Mouse (Mus musculus) kidney, postnatal 0 days (tissue): ENCODE results near the gene Fars2. TPM values are rescaled to one million over a fixed set of nuclear protein-coding genes. Genes with fewer than 3 reads are reported as not detected.

ENCODE experiments used
- ATAC-seq: fragments of 200-750 bp; cut with Nextera tagmentation; replicated peaks from 2 replicates; pipeline ENCODE4 v1.8.0; 2017; ENCODE audit warnings: low read depth, moderate number of reproducible peaks, moderate TSS enrichment, moderate library complexity; ENCODE audit not compliant: low FRiP score
- DNase-seq: peaks from one replicate; pipeline ENCODE4 v3.0.0-alpha.2; 2016; ENCODE audit warnings: low spot score
- H3K27ac ChIP-seq: fragments of 300-500 bp; sonication (generic); 2 replicates; pipeline ENCODE4 v1.5.1; 2014; ENCODE audit warnings: mild to moderate bottlenecking
- H3K27me3 ChIP-seq: fragments of 300-500 bp; sonication (generic); 2 replicates; pipeline ENCODE4 v1.6.1; 2014; ENCODE audit warnings: low read length, mixed read lengths; ENCODE audit not compliant: insufficient read depth
- H3K36me3 ChIP-seq: fragments of 300-500 bp; sonication (generic); 2 replicates; pipeline ENCODE4 v1.6.1; 2014; ENCODE audit warnings: low read length, mixed read lengths; ENCODE audit not compliant: insufficient read depth
- H3K4me1 ChIP-seq: fragments of 300-500 bp; sonication (generic); replicated peaks from 2 replicates; pipeline ENCODE4 v1.6.1; 2014; ENCODE audit warnings: antibody characterized with exemption, low read length, mixed read lengths; ENCODE audit not compliant: insufficient read depth
- H3K4me2 ChIP-seq: fragments of 300-500 bp; sonication (generic); 2 replicates; pipeline ENCODE4 v1.6.1; 2014; ENCODE audit warnings: mild to moderate bottlenecking, low read length, moderate library complexity, mixed read lengths
- H3K4me3 ChIP-seq: fragments of 300-500 bp; sonication (generic); replicated peaks from 2 replicates; pipeline ENCODE4 v1.5.1; 2014; ENCODE audit warnings: low read depth, low read length
- H3K9ac ChIP-seq: fragments of 300-500 bp; sonication (generic); 2 replicates; pipeline ENCODE4 v1.6.1; 2014; ENCODE audit warnings: low read depth, low read length
- H3K9me3 ChIP-seq: fragments of 300-500 bp; sonication (generic); replicated peaks from 2 replicates; pipeline ENCODE4 v1.6.1; 2016; ENCODE audit warnings: low read length, inconsistent platforms, mixed read lengths
- CTCF ChIP-seq: IDR thresholded peaks from 2 replicates; pipeline ENCODE4 v1.5.1; 2016; ENCODE audit warnings: antibody characterized with exemption, low read depth, mild to moderate bottlenecking, moderate library complexity
- WGBS: fragments of 180-500 bp; shearing (Covaris S2); extraction: QIAGEN DNeasy Blood & Tissue Kit; methylation state at CpG from one replicate; pipeline ENCODE4 v1.1.7; 2014; 5-methylcytosine and 5-hydroxymethylcytosine counted together
- polyA plus RNA-seq: library from polyadenylated mRNA; unstranded; fragments of >200 nt; fragmentation: Nextera tagmentation; extraction: Ambion mirVana; gene quantifications from 2 replicates; pipeline ENCODE4 v1.2.1, GENCODE M21; 2015

Fars2 gene
- polyA plus RNA-seq, 1 experiment from 2014 or later, result 54.7 TPM

GRCm38 (mm10) chr13:36383236-36383635, 266.0 kb downstream of the Fars2 start:
- Histone ChIP-seq H3K36me3 (no peaks in the 10 kb centered on the region), H3K4me3 (no peak overlapping the region), H3K4me1 (no peaks in the 10 kb centered on the region), H3K9ac (no peak overlapping the region), H3K27me3 (no peaks in the 10 kb centered on the region), H3K4me2 (no peak overlapping the region), H3K9me3 (no peaks in the 10 kb centered on the region), H3K27ac (no peak overlapping the region)
- WGBS, result 74% methylated on average over 2 of the region's 2 CpGs
- no peak for TF ChIP-seq CTCF
- ATAC-seq, result no peak
- DNase-seq, result no peak

GRCm38 (mm10) chr13:36386074-36386473, 268.9 kb downstream of the Fars2 start:
- Histone ChIP-seq H3K9ac (no peak overlapping the region), H3K27ac (no peak overlapping the region), H3K9me3 (no peaks in the 10 kb centered on the region), H3K36me3 (no peaks in the 10 kb centered on the region), H3K27me3 (no peaks in the 10 kb centered on the region), H3K4me3 (no peak overlapping the region), H3K4me1 (no peaks in the 10 kb centered on the region), H3K4me2 (no peak overlapping the region)
- WGBS, result 75% methylated on average over 5 of the region's 5 CpGs
- ATAC-seq (no peak), DNase-seq (no peak)
- TF ChIP-seq CTCF, result no peak

GRCm38 (mm10) chr13:36391936-36392335, 274.7 kb downstream of the Fars2 start:
- Histone ChIP-seq H3K4me3 (no peak overlapping the region), H3K27ac (no peak overlapping the region), H3K36me3 (no peaks in the 10 kb centered on the region), H3K9me3 (no peaks in the 10 kb centered on the region), H3K27me3 (no peaks in the 10 kb centered on the region), H3K4me1 (no peaks in the 10 kb centered on the region), H3K4me2 (no peak overlapping the region), H3K9ac (no peak overlapping the region)
- WGBS, result 91% methylated on average over 7 of the region's 7 CpGs
- no peak for TF ChIP-seq CTCF
- no peak for DNase-seq
- no peak for ATAC-seq

- Histone ChIP-seq H3K9ac (no peak overlapping the region), H3K27ac (no peak overlapping the region), H3K4me2 (no peak overlapping the region), H3K4me3 (no peak overlapping the region), H3K9me3 (no peaks in the 10 kb centered on the region), H3K36me3 (no peaks in the 10 kb centered on the region), H3K4me1 (no peaks in the 10 kb centered on the region), H3K27me3 (no peaks in the 10 kb centered on the region)
- 88% methylated on average over 4 of the region's 4 CpGs for WGBS
- TF ChIP-seq CTCF, result no peak
- DNase-seq, result no peak
- no peak for ATAC-seq
These were observed 275.5 kb downstream of the Fars2 start for GRCm38 (mm10) chr13:36392666-36393065.

GRCm38 (mm10) chr13:36401011-36401410, 283.8 kb downstream of the Fars2 start:
- no peak overlapping the region for H3K4me3 ChIP-seq
- no peak for DNase-seq
- no peak overlapping the region for H3K9ac ChIP-seq
- no peaks in the 10 kb centered on the region for H3K4me1 ChIP-seq
- no peaks in the 10 kb centered on the region for H3K9me3 ChIP-seq
- no peak for TF ChIP-seq CTCF
- no peaks in the 10 kb centered on the region for H3K27me3 ChIP-seq
- no peak for ATAC-seq
- no peak overlapping the region for H3K4me2 ChIP-seq
- H3K27ac ChIP-seq, result no peak overlapping the region
- 76% methylated on average over 2 of the region's 2 CpGs for WGBS
- no peaks in the 10 kb centered on the region for H3K36me3 ChIP-seq

- WGBS, result 92% methylated on average over 1 of the region's 1 CpGs
- DNase-seq, result no peak
- H3K9me3 ChIP-seq, result no peaks in the 10 kb centered on the region
- no peak overlapping the region for H3K9ac ChIP-seq
- no peaks in the 10 kb centered on the region for H3K36me3 ChIP-seq
- ATAC-seq, result no peak
- no peak overlapping the region for H3K4me2 ChIP-seq
- H3K27ac ChIP-seq, result no peak overlapping the region
- TF ChIP-seq CTCF, result no peak
- H3K4me1 ChIP-seq, result no peaks in the 10 kb centered on the region
- H3K4me3 ChIP-seq, result no peak overlapping the region
- H3K27me3 ChIP-seq, result no peaks in the 10 kb centered on the region
These were observed 296.1 kb downstream of the Fars2 start for GRCm38 (mm10) chr13:36413276-36413675.

- DNase-seq, result no peak
- Histone ChIP-seq H3K27me3 (no peaks in the 10 kb centered on the region), H3K4me1 (no peaks in the 10 kb centered on the region), H3K36me3 (no peaks in the 10 kb centered on the region), H3K27ac (no peak overlapping the region), H3K9ac (no peak overlapping the region), H3K4me3 (no peak overlapping the region), H3K9me3 (no peaks in the 10 kb centered on the region), H3K4me2 (no peak overlapping the region)
- WGBS, result 95% methylated on average over 1 of the region's 1 CpGs
- no peak for TF ChIP-seq CTCF
- ATAC-seq, result no peak
These were observed 298.0 kb downstream of the Fars2 start for GRCm38 (mm10) chr13:36415176-36415575.
